Mouse (Mus musculus): ENCODE data around the gene Dnaja4.
A peak's percentile ranks its signal among the peaks of the same experiment; 100 is the strongest.

The Dnaja4 gene

GRCm38 (mm10) chr9:54700174-54700475, 1.5 kb downstream of the Dnaja4 start:
- no peak for DNase-seq

GRCm38 (mm10) chr9:54700746-54701145, 2.1 kb downstream of the Dnaja4 start:
- no peak for DNase-seq

DNA sequence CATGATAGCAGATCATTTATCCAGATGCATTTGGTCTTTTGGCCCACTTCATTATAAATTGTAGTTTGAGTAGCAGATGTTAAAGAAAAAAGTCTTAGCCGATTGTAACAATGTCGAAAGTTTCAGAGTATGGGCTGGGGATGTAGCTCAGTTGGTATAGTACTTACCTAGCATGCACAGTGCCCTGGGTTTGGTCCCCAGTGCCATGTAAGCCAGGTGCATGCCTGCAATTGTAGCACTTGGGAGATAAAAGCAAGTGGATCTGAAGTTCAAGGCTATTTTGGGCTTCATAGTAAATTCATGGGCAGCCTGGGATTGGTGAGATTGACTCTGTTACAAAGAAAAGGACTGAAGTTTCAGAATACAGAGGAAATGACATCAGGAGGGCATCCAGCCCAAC, 3.9 kb downstream of the Dnaja4 start:
- no peak for DNase-seq

DNA sequence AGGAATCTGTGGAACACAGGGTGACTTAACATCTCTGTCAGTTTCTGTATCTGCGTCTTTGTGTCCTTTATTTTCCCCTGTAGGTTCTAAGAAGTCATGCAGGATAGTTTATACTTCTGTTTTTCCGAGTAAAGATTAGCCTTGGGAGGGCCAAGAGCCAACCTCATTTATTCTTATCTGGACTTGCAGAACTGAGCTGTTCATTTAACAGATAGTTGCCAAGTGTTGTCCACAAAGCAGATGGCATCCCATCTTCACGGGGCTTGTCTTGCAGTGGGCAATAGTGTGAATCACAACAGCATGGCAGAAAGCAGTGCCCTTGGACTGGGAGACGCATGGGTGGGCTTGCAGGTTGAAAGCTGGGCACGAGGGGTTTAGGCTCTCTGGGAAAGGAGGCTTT, 5.7 kb downstream of the Dnaja4 start:
- no peak for DNase-seq

- no peak for DNase-seq
Observed at GRCm38 (mm10) chr9:54705561-54705960, 6.9 kb downstream of the Dnaja4 start.

DNA sequence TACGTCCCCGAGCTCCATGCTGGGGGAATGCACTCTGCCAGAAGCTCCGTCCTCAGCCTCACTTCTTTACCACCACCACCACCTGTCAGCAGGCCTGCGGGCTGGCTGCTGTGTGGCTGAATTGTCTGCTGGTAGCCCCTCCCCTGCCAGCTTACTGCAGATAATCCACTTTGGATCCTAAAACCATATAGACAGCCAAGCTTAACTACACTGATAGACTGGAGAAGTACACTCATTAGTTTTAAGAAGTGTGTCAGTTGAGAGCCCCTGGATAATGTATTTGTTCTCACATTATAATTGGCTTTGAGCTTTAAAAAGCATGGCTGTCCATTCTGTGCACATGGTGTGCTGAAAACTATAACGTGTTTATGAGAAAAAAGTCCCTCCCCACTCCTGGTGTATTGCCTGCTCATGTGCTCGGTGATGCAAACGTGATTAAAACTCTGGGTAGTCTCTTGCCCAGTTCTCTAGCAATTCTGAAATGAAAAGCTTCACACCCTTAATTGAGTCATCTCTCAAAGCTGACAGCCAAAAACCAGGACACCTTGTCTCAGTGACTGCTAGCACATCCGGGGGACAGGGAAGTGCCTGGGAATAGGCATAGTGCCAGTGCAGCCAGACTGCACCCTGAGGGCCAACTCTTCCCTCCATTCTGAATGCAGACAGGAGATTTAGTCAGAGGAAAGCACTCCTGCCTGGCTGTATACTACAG, 8.8 kb downstream of the Dnaja4 start:
- no peak for DNase-seq

DNA sequence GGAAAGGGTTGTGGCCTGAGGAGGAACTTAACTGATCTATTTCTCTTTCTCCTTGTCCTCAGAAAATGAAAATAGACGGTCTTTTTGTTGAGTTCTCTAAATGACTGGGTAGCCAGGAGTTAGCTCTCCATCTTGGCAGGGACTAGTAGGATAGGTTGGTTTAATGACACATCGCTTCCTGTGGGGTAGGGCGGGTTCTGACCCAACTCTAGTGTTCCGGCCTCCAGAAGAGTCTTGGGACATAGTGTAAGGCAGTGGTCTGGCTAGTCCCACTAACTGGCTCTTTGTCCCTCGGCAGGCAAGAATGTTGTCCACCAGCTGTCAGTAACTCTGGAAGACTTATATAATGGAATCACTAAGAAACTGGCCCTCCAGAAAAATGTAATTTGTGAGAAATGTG, 9.4 kb downstream of the Dnaja4 start:
- no peak for DNase-seq

DNA sequence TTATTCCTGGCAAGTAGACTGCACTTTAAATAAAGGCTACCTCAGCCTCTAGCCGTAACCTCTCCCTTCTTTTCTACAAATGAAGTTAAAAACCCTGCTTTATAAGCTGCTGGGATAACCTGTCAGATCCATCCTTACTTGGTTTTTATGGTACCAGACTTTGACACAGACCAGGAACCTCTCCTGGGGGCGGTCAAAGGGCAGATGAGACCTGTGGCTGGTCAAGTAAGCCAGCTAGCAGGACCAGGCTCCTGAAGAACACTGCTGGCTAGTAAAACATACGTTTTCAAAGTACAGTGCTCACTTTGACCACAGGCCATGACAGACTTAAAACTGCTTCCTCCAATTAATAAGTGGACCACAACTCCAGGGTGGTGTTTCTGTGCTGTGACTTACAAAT, 17.1 kb downstream of the Dnaja4 start:
- DNase-seq: no peak

- no peak for DNase-seq
Observed at GRCm38 (mm10) chr9:54717527-54717926, 18.9 kb downstream of the Dnaja4 start.

DNA sequence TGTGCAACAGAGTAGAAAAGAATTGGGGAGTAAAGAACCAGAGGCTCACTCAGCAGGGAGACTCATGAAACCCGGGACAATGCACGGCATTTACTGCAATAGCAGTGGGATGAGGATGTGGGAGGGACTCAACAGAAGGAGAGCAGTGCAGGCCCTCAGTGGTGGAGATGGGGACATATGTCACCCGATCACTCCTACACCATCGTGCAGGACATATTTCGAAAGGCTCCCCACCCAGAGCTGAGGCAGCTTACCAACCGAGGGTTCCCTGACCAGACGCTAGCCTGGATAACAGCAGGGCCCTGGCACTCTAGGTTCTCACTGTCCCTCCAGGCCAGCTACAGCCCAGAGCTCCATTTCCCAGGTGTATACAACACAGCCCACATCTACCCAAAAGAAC, 23.5 kb downstream of the Dnaja4 start:
- DNase-seq: no peak

- no peak for DNase-seq
Observed at GRCm38 (mm10) chr9:54722596-54722995, 23.9 kb downstream of the Dnaja4 start.

GRCm38 (mm10) chr9:54726315-54726714, 27.6 kb downstream of the Dnaja4 start:
- DNase-seq: no peak

- no peak for DNase-seq
Observed at GRCm38 (mm10) chr9:54732122-54732521, 33.4 kb downstream of the Dnaja4 start.

GRCm38 (mm10) chr9:54733921-54734638, 35.4 kb downstream of the Dnaja4 start, which contains the start of gene Wdr61:
Gene Wdr61 (minus strand): TSS chr9:54734519.
- peak; percentile 99 for DNase-seq

DNA sequence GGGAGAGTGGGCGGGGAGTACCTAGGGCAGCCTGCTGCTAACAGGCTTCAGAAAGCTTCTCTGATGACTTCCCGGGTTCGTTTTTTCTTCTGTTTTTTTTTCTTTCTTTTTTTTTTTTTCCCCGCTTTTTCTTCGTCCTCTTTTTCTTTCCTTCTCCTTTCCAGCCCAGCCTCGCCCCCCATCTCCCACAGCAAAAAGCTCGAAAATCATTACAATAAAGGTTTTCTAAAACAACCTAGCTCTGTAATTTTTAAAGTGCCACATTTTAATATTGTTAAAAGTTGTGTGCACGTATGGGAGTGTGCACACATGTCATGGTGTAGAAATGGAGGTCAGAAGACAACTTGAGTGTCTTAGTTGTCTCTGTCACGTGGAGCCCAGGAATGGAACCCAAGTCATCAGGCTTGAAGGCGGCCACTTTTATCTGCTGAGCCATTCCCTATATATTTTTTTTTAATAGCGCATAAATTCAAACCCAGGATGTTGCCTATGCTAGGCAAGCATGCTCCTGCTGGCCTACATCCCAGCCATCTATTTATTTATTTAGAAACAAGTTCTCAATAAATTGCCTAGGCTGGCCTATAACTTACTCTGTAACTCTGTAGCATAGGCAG, 36.1 kb downstream of the Dnaja4 start:
- no peak for DNase-seq

DNA sequence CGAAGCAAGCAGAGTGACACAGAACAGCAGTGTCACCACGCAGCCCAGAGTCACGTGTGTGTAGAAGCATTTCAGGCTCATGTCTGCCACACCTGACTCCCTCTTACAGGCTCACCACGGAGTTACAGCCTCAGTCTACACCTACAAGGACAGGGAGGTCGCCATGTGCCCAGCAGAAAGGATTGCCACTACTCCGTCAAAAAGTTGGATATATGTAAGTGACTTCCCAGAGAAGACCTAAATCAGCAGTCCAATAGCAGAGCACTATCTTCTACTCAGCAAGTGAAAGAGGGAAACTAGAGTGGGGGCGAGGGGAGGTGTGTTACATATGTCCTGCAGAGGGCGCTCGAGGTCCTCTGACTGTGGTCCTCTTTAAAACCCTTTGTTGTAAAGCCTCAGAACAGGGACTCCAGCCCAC, 37.6 kb downstream of the Dnaja4 start:
- DNase-seq: peak; percentile 68 to 76

- peak; percentile 71 to 79 for DNase-seq
Observed at GRCm38 (mm10) chr9:54738376-54738775, 39.7 kb downstream of the Dnaja4 start.

DNA sequence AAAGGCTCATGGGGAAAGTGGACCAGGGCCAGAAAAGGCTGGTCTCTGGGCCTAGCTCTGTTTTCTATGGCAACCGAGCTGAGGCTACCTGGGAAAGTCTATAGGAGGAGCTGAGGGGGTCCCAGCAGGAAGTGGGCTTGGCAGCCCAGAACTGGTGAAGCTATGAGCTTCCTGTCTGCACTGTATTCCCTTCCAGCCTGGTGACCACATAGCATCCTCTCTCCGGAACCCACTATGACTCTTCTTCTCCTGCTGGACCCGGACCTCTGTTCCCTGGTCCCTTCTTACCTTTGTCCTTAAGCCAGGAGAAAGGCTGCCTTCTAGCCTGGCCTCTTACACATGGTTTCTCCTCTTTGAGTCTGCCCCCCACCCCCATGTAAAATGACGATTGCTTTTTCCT, 45.2 kb downstream of the Dnaja4 start:
- DNase-seq: no peak

DNA sequence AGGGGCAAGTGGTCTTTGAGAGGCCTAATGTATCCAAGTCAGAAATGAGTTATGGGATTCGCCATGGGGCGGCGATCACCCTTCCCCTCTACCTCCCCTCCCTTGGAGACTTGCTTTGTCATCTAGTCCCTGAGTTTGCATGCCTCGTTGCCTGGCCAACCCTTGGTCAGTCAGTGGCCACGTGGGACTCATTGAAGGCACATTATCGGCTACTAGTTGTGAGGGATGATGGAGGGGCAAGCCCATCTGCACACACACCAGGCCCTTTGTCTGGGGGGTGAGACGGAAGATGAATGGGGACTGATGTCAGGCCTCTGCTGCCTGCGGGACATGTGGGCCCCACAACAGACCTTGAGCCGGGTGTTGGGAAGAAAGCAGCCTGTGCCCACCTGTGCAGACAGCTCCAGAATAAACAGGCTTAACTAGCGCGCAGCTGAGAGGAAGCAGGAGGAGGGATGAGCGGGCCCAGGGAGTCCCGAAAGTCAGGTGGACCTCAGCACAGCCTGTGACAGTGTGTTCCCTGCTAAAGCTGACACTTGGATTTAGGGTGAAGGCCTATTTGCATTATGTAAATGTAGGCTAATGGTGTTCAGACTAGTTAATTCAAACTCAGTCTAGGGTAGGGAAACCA, 47.2 kb downstream of the Dnaja4 start:
- no peak for DNase-seq

- DNase-seq: no peak
Observed at GRCm38 (mm10) chr9:54750215-54750981, 51.7 kb downstream of the Dnaja4 start.

DNA sequence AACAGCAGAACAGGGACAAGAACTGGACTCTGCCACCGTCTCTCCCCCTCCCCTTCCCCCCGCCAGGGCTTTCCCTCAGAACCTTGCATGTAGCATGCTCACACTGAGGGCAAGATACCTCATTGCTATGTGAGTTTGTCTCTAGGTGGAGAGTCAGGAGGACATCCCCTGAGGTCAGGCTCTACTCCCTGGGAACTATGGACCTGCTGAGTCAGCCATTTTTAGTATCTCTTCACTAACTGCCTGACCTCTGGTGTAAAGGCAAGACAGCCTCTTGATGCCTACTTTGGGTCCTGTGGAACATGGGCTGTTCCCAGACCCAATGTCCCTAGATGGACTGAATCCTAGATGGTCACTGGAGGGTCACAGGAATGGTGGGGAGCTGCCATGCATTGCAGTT, 53.0 kb downstream of the Dnaja4 start:
- DNase-seq: no peak

GRCm38 (mm10) chr9:54752201-54752943, 53.7 kb downstream of the Dnaja4 start:
- peak; percentile 19 to 46 for DNase-seq

Measured in kidney, postnatal 4 days (tissue).